Mouse (Mus musculus): ENCODE measurements around the gene Nt5c1a. TPM values are rescaled to one million over a fixed set of nuclear protein-coding genes. Genes with fewer than 3 reads are reported as not detected.

Nt5c1a gene
- 21.0 TPM for polyA plus RNA-seq (2014; fragmentation: Illumina TruSeq; extraction: RNeasy Lipid Tissue Mini Kit (QIAGEN cat#74804); ENCODE audit: low read depth, low replicate concordance)

GRCm38 (mm10) chr4:123201186-123202093 lies at the start of gene Nt5c1a:
Gene Nt5c1a (plus strand): TSS chr4:123201504.

GRCm38 (mm10) chr4:123182328-123183238 lies 18.7 kb upstream of the Nt5c1a start, which contains the start of gene Hpcal4:
Gene Hpcal4 (plus strand): TSS chr4:123183227.

GRCm38 (mm10) chr4:123233492-123234084 lies 32.3 kb downstream of the Nt5c1a start, which contains the start of gene Heyl:
Gene Heyl (plus strand): TSS chr4:123233556.

GRCm38 (mm10) chr4:123261721-123262401 lies 60.6 kb downstream of the Nt5c1a start, which contains the start of gene Pabpc4:
Gene Pabpc4 (plus strand): TSS chr4:123262351.

Other genes with a start within 250 kb of the Nt5c1a start
- not detected for gene Mfsd2a, start 240.3 kb upstream of the Nt5c1a start, polyA plus RNA-seq (2014; fragmentation: Illumina TruSeq; extraction: RNeasy Lipid Tissue Mini Kit (QIAGEN cat#74804); ENCODE audit: low read depth, low replicate concordance)
- not detected for gene Mycl, start 205.9 kb upstream of the Nt5c1a start, polyA plus RNA-seq (2014; fragmentation: Illumina TruSeq; extraction: RNeasy Lipid Tissue Mini Kit (QIAGEN cat#74804); ENCODE audit: low read depth, low replicate concordance)
- gene Trit1, start 184.9 kb upstream of the Nt5c1a start, polyA plus RNA-seq (2014; fragmentation: Illumina TruSeq; extraction: RNeasy Lipid Tissue Mini Kit (QIAGEN cat#74804); ENCODE audit: low read depth, low replicate concordance): 7.1 TPM
- not detected for gene Bmp8b, start 96.3 kb upstream of the Nt5c1a start, polyA plus RNA-seq (2014; fragmentation: Illumina TruSeq; extraction: RNeasy Lipid Tissue Mini Kit (QIAGEN cat#74804); ENCODE audit: low read depth, low replicate concordance)
- gene Oxct2b, start 85.2 kb upstream of the Nt5c1a start, polyA plus RNA-seq (2014; fragmentation: Illumina TruSeq; extraction: RNeasy Lipid Tissue Mini Kit (QIAGEN cat#74804); ENCODE audit: low read depth, low replicate concordance): not detected
- gene Ppie, start 61.6 kb upstream of the Nt5c1a start, polyA plus RNA-seq (2014; fragmentation: Illumina TruSeq; extraction: RNeasy Lipid Tissue Mini Kit (QIAGEN cat#74804); ENCODE audit: low read depth, low replicate concordance): 27.3 TPM
- gene Hpcal4, start 18.3 kb upstream of the Nt5c1a start, polyA plus RNA-seq (2014; fragmentation: Illumina TruSeq; extraction: RNeasy Lipid Tissue Mini Kit (QIAGEN cat#74804); ENCODE audit: low read depth, low replicate concordance): not detected
- gene Heyl, start 32.1 kb downstream of the Nt5c1a start, polyA plus RNA-seq (2014; fragmentation: Illumina TruSeq; extraction: RNeasy Lipid Tissue Mini Kit (QIAGEN cat#74804); ENCODE audit: low read depth, low replicate concordance): 19.7 TPM
- 266 TPM for gene Pabpc4, start 60.8 kb downstream of the Nt5c1a start, polyA plus RNA-seq (2014; fragmentation: Illumina TruSeq; extraction: RNeasy Lipid Tissue Mini Kit (QIAGEN cat#74804); ENCODE audit: low read depth, low replicate concordance)
- not detected for gene Oxct2a, start 122.1 kb downstream of the Nt5c1a start, polyA plus RNA-seq (2014; fragmentation: Illumina TruSeq; extraction: RNeasy Lipid Tissue Mini Kit (QIAGEN cat#74804); ENCODE audit: low read depth, low replicate concordance)
- gene Bmp8a, start 141.7 kb downstream of the Nt5c1a start, polyA plus RNA-seq (2014; fragmentation: Illumina TruSeq; extraction: RNeasy Lipid Tissue Mini Kit (QIAGEN cat#74804); ENCODE audit: low read depth, low replicate concordance): not detected